Mouse (Mus musculus) G1E (cell line): Measurements from ENCODE around the gene Ankrd55.

Experiments used
- CTCF ChIP-seq: IDR thresholded peaks from 2 replicates; pipeline ENCODE4 v1.5.1; 2012; ENCODE audit warnings: low read depth, low read length, inconsistent platforms, mixed read lengths
- GATA1 ChIP-seq: IDR thresholded peaks from 2 replicates; pipeline ENCODE4 v1.6.1; 2012; ENCODE audit warnings: borderline replicate concordance, low read length, inconsistent platforms, mixed read lengths
- GATA2 ChIP-seq: IDR thresholded peaks from 2 replicates; pipeline ENCODE4 v1.6.1; 2012; ENCODE audit warnings: low read depth, low read length, inconsistent platforms, borderline replicate concordance
- POLR2AphosphoS5 ChIP-seq: IDR thresholded peaks from 2 replicates; pipeline ENCODE4 v1.6.1; 2012; ENCODE audit warnings: low read depth, low read length, inconsistent platforms; ENCODE audit not compliant: insufficient replicate concordance
- TAL1 ChIP-seq: conservative IDR thresholded peaks from 2 replicates; pipeline ENCODE4 v1.6.1; 2012; ENCODE audit warnings: low read depth, low read length, inconsistent platforms, mixed read lengths

GRCm38 (mm10) chr13:112293092-112293491, 4.8 kb downstream of the Ankrd55 start:
- TF ChIP-seq CTCF (no peak), TAL1 (no peak), GATA2 (no peak), GATA1 (no peak), POLR2AphosphoS5 (no peak)
